Mouse (Mus musculus) urinary bladder, postnatal 10 days (tissue): ENCODE measurements around the gene Lipt2.

Experiments used
- DNase-seq: peaks from one replicate; pipeline ENCODE4 v3.0.0; 2022; ENCODE audit warnings: low spot score

The Lipt2 gene

DNA sequence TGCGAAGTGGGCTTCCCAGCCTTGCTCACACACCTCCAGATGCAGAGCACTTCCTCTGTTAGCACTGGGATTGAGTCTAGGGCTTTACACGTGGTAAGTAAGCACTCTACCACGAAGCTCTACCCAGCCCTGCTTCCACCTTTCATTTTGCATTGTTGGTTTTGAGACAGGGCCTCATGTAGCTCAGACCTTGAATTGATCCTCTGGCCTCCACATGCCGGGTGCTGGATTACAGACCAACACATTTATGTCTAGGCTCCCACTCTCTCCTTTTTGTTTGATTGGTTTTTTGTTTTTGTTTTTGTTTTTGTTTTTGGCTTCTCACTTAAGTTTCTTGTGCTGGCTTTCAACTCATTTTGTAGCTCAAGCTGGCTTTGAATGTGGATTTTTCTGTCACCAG lies 11.7 kb downstream of the Lipt2 start:
- no peak for DNase-seq

- no peak for DNase-seq
Observed at GRCm38 (mm10) chr7:100176269-100176668, 17.2 kb downstream of the Lipt2 start, which contains the start of gene Kcne3. TSS of gene Kcne3 (plus strand) at chr7:100176502.

- DNase-seq, result peak; percentile 22
Observed at GRCm38 (mm10) chr7:100178016-100178890, 19.2 kb downstream of the Lipt2 start.

DNA sequence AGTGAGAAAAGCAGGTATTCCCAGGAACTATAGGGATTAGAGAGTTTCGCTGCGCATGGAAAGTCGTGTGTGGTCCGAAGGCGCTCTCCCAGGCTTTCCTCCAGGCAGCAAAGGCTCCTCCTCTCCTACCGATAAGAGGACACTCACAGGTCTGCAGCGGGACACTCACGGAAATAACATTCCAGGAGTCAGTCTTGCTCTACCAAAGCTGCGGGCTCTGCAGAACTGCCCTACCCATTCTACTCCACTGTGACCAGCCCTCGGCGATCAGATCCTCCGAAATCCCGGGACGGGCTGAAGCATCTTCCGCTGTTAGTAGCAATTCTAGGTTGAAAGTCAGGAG lies 19.8 kb downstream of the Lipt2 start:
- no peak for DNase-seq

DNA sequence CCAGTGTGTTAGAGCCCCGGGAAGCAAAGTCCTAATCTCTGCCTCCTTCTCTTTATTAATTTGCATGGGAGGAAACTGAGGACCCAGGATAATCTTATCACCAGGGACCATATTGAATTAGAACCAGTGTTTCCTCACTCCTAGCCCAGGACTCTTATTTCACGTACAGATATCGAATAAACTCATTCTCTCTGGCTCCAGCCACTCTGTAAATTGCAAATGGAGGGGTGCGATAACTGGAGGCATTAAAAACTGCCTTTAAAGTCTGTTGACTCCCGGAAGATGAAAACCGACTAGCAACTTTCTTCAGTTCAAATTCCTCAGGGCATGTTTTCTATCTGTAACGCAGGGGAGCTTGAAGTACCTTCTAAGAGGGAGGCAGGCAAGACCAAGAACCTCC lies 20.3 kb downstream of the Lipt2 start:
- no peak for DNase-seq

GRCm38 (mm10) chr7:100179836-100180407 lies 20.8 kb downstream of the Lipt2 start:
- no peak for DNase-seq

- DNase-seq, result no peak
Observed at GRCm38 (mm10) chr7:100181176-100181575, 22.1 kb downstream of the Lipt2 start.

DNA sequence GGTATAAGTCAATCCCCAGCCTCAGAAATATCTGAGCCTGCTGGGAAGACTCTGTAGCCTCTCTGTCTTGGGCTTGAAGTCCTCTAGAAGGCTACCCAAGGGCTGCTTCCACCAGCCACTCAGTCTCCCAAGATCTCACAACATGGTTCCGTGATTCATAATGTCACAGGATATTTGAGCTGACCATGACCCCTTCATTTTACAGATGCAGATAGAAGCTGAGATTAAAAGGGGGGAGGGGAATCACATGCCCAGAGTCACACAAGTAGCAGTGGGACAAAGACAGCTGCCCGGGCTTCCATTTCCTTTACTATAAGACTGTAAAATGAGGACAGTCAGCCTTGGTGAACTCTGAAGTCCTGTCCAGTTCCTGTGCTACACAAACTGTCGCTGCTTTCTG lies 22.5 kb downstream of the Lipt2 start:
- no peak for DNase-seq

DNA sequence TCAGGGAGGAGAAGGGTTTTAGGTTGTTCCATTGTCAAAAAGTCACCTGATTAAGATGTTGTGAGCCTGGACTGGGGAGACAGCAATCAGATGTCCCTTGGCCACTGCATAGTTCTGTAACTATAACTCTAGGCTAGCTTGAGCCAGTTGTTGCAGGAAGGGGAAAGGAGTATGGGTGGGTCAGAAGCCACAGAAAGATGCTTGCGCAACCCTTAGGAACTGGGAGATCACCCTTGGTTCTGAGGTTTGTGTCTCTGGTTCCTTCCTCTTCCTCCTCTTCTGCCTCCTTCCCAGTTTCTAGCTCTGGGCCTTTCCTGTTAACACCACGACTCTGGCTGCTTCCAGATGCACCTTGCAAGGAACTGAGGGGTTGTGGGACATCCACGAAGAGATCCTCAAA lies 23.3 kb downstream of the Lipt2 start:
- no peak for DNase-seq

DNA sequence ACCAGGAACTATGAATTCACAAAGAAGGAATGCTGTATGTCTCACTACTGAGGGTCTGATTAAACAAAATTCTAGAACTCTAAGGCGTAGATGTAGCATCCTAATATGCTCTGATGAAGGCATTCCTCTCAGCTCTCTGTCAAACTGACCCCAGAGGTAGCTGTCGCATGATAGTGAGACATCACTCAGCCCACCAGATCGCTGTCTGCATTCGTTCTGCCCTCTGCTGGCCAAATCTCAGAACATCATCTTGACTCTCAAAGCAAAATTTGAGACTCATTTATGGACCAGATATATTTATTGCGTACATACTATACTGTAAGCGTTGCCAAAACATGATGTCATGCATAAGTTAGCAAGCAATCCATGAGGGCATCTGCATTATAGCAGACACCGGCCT lies 28.5 kb downstream of the Lipt2 start:
- DNase-seq, result no peak

- no peak for DNase-seq
Observed at GRCm38 (mm10) chr7:100190167-100190566, 31.1 kb downstream of the Lipt2 start.

DNA sequence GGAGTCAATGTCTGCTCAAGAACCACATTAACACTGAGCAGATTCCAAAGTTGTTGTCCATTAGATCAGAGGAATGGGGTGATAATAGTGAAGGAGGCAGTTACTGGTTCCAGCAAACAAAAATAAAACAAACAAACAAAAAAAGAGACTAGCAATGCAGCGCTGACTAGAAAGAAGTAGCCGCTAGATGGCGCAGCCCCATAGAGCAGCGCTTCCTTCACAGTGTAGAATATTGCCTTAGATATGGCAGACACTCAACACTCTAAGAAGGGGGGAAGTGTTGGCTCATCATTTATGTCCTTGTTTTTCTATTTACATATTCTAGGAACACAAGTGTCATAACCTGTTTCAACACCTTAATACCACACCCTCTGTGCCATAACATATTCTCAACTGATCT lies 31.7 kb downstream of the Lipt2 start:
- DNase-seq, result no peak

DNA sequence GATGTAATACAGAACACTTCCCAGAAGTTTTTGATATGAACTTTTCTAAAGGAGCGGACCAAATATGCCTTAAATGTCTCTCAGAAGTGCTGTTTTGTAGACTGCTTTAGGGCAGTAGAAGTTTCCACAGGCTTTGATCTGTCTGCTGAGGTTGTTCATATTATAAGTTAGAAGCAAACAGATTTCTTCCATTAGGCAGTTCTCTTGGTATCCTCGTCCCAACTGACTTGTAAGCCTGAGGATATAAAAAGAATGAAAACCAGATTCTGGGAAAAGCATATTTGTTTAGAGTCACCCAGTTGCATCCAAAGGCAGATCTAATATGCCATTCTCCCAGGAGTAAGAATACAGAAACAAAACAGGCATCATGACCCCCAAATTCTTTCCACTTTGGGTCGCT lies 42.1 kb downstream of the Lipt2 start:
- DNase-seq, result no peak

DNA sequence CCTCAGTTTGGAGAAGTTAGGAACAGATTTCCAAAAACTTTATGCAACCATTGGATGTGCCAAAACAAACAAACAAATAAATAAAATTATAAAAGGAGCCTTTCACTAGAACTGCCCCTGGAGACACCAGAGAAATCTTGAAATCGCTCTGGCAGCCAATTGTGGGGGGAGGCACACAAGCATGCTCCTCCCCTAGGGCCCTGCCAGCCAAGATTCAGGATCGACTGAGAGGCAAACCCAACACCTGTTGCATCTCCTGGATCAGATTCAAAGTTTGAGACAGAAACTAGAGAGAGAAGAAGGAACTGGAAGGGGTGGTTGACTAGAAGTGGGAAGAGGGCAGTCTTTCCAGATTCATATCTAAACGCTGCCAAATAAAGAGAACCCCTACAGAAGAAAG lies 44.5 kb downstream of the Lipt2 start:
- no peak for DNase-seq

DNA sequence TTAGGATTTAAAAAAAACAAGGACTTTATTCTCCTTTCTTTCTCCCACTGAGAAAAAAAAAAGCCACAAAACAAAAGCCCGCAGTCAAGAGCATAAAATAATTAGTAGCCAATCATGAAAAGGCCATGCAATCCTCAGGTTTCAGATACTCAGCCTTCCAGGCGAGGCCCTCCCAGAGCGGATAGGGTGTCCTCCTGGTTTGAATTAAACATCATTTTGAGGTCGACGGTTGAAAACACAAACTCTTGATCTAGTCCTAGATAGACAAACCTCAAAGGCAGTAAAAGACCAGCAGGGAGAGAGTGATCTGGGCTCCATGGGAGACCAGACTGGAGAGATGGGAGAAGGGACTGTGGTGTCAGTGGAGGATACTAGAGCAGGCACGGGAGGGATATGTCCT lies 45.8 kb downstream of the Lipt2 start:
- no peak for DNase-seq

- DNase-seq, result no peak
Observed at GRCm38 (mm10) chr7:100206144-100206543, 47.1 kb downstream of the Lipt2 start.

- no peak for DNase-seq
Observed at GRCm38 (mm10) chr7:100207886-100208285, 48.8 kb downstream of the Lipt2 start.
